Mouse (Mus musculus) hindbrain, embryonic 14.5 days (tissue): Measurements from ENCODE around the gene Tmem151b. TPM values are rescaled to one million over a fixed set of nuclear protein-coding genes. Genes with fewer than 3 reads are reported as not detected.

Experiments used
- ATAC-seq: fragments of 200-750 bp; cut with Nextera tagmentation; 2 replicates; pipeline ENCODE4 v1.8.0; 2017; ENCODE audit warnings: moderate number of reproducible peaks, mild to moderate bottlenecking, moderate TSS enrichment, moderate library complexity; ENCODE audit not compliant: low FRiP score
- DNase-seq: peaks from one replicate; pipeline ENCODE4 v3.0.0-alpha.2; 2015; ENCODE audit warnings: low spot score
- H3K27ac ChIP-seq: fragments of 300-500 bp; sonication (generic); 2 replicates; pipeline ENCODE4 v1.5.1; 2014; ENCODE audit warnings: mild to moderate bottlenecking, moderate library complexity
- H3K27me3 ChIP-seq: fragments of 300-500 bp; sonication (generic); 2 replicates; pipeline ENCODE4 v1.6.1; 2014; ENCODE audit warnings: mild to moderate bottlenecking, low read length, mixed read lengths; ENCODE audit not compliant: control insufficient read depth, insufficient read depth
- H3K36me3 ChIP-seq: fragments of 300-500 bp; sonication (generic); replicated peaks from 2 replicates; pipeline ENCODE4 v1.6.1; 2014; ENCODE audit not compliant: control insufficient read depth, insufficient read depth
- H3K4me1 ChIP-seq: fragments of 300-500 bp; sonication (generic); replicated peaks from 2 replicates; pipeline ENCODE4 v1.6.1; 2014; ENCODE audit warnings: antibody characterized with exemption, low read length, mixed read lengths; ENCODE audit not compliant: control insufficient read depth, insufficient read depth
- H3K4me2 ChIP-seq: fragments of 300-500 bp; sonication (generic); replicated peaks from 2 replicates; pipeline ENCODE4 v1.6.1; 2014; ENCODE audit warnings: mild to moderate bottlenecking, moderate library complexity
- H3K4me3 ChIP-seq: fragments of 300-500 bp; sonication (generic); replicated peaks from 2 replicates; pipeline ENCODE4 v1.5.1; 2014; ENCODE audit warnings: mild to moderate bottlenecking, low read length
- H3K9ac ChIP-seq: fragments of 300-500 bp; sonication (generic); 2 replicates; pipeline ENCODE4 v1.6.1; 2014
- H3K9me3 ChIP-seq: fragments of 300-500 bp; sonication (generic); 2 replicates; pipeline ENCODE4 v1.6.1; 2016; ENCODE audit warnings: low read length; ENCODE audit not compliant: control insufficient read depth
- WGBS: fragments of 180-500 bp; shearing (Covaris S2); extraction: QIAGEN DNeasy Blood & Tissue Kit; methylation state at CpG from one replicate; pipeline ENCODE4 v1.1.7; 2014; 5-methylcytosine and 5-hydroxymethylcytosine counted together
- polyA plus RNA-seq: library from polyadenylated mRNA; unstranded; fragments of >200 nt; fragmentation: Nextera tagmentation; extraction: Ambion mirVana; gene quantifications from 2 replicates; pipeline ENCODE4 v1.2.1, GENCODE M21; 2014

Tmem151b gene
- polyA plus RNA-seq, 1 experiment from 2014 or later, result 16.8 TPM

GRCm38 (mm10) chr17:45544001-45544872, 5.2 kb downstream of the Tmem151b start:
- Histone ChIP-seq H3K36me3 (peaks cover 31% of the 10 kb centered on the region), H3K4me3 (no peak overlapping the region), H3K4me2 (peak overlapping the region; percentile 32), H3K27me3 (peaks cover 36% of the 10 kb centered on the region), H3K4me1 (peaks cover 32% of the 10 kb centered on the region), H3K27ac (no peak overlapping the region), H3K9me3 (no peaks in the 10 kb centered on the region), H3K9ac (no peak overlapping the region)
- DNase-seq, result no peak
- no peak for ATAC-seq
- 10% methylated on average over 24 of the region's 24 CpGs for WGBS

GRCm38 (mm10) chr17:45543115-45543514, 6.4 kb downstream of the Tmem151b start:
- peaks cover 27% of the 10 kb centered on the region for H3K4me1 ChIP-seq
- H3K27ac ChIP-seq, result no peak overlapping the region
- no peak overlapping the region for H3K9ac ChIP-seq
- H3K36me3 ChIP-seq, result peaks cover 31% of the 10 kb centered on the region
- DNase-seq (no peak), ATAC-seq (no peak)
- WGBS, result 50% methylated on average over 1 of the region's 1 CpGs
- H3K27me3 ChIP-seq, result peaks cover 41% of the 10 kb centered on the region
- no peak overlapping the region for H3K4me3 ChIP-seq
- no peaks in the 10 kb centered on the region for H3K9me3 ChIP-seq
- no peak overlapping the region for H3K4me2 ChIP-seq

GRCm38 (mm10) chr17:45542705-45543104, 6.8 kb downstream of the Tmem151b start:
- 82% methylated on average over 2 of the region's 2 CpGs for WGBS

GRCm38 (mm10) chr17:45542129-45542528, 7.3 kb downstream of the Tmem151b start:
- Histone ChIP-seq H3K4me3 (no peak overlapping the region), H3K4me1 (peaks cover 25% of the 10 kb centered on the region), H3K9me3 (no peaks in the 10 kb centered on the region), H3K27me3 (peaks cover 46% of the 10 kb centered on the region), H3K27ac (no peak overlapping the region), H3K36me3 (peaks cover 31% of the 10 kb centered on the region), H3K9ac (no peak overlapping the region), H3K4me2 (no peak overlapping the region)
- ATAC-seq (no peak), DNase-seq (no peak)
- 41% methylated on average over 6 of the region's 6 CpGs for WGBS

More at GRCm38 (mm10) chr17:45542705-45543104, 6.8 kb downstream of the Tmem151b start:
- Histone ChIP-seq H3K27me3 (peaks cover 44% of the 10 kb centered on the region), H3K4me2 (no peak overlapping the region), H3K4me3 (no peak overlapping the region), H3K36me3 (peaks cover 31% of the 10 kb centered on the region), H3K4me1 (peaks cover 25% of the 10 kb centered on the region), H3K27ac (no peak overlapping the region), H3K9me3 (no peaks in the 10 kb centered on the region), H3K9ac (no peak overlapping the region)
- ATAC-seq (no peak), DNase-seq (no peak)

- Histone ChIP-seq H3K36me3 (peaks cover 7% of the 10 kb centered on the region), H3K9ac (no peak overlapping the region), H3K9me3 (no peaks in the 10 kb centered on the region), H3K4me3 (no peak overlapping the region), H3K4me2 (no peak overlapping the region), H3K27me3 (peaks cover 37% of the 10 kb centered on the region), H3K4me1 (peaks cover 10% of the 10 kb centered on the region), H3K27ac (no peak overlapping the region)
- ATAC-seq (no peak), DNase-seq (no peak)
- WGBS, result 82% methylated on average over 21 of the region's 21 CpGs
These were observed 9.8 kb downstream of the Tmem151b start for GRCm38 (mm10) chr17:45539664-45540063.

GRCm38 (mm10) chr17:45538394-45538793, 11.1 kb downstream of the Tmem151b start:
- H3K36me3 ChIP-seq, result no peaks in the 10 kb centered on the region
- DNase-seq, result no peak
- peaks cover 34% of the 10 kb centered on the region for H3K27me3 ChIP-seq
- no peaks in the 10 kb centered on the region for H3K9me3 ChIP-seq
- 66% methylated on average over 4 of the region's 4 CpGs for WGBS
- no peaks in the 10 kb centered on the region; the same call in 1 of the 2 replicates for H3K4me1 ChIP-seq
- ATAC-seq, result no peak
- no peak overlapping the region for H3K9ac ChIP-seq
- H3K4me3 ChIP-seq, result no peak overlapping the region
- no peak overlapping the region for H3K27ac ChIP-seq
- H3K4me2 ChIP-seq, result no peak overlapping the region

GRCm38 (mm10) chr17:45536264-45536663, 13.2 kb downstream of the Tmem151b start:
- no peak for ATAC-seq
- Histone ChIP-seq H3K9me3 (no peaks in the 10 kb centered on the region), H3K9ac (no peak overlapping the region), H3K4me1 (no peaks in the 10 kb centered on the region), H3K27me3 (peaks cover 28% of the 10 kb centered on the region), H3K27ac (no peak overlapping the region), H3K36me3 (no peaks in the 10 kb centered on the region), H3K4me2 (no peak overlapping the region), H3K4me3 (no peak overlapping the region)
- no peak for DNase-seq
- 18% methylated on average over 5 of the region's 5 CpGs for WGBS

GRCm38 (mm10) chr17:45532896-45533295, 16.6 kb downstream of the Tmem151b start:
- H3K9ac ChIP-seq, result no peak overlapping the region
- no peak overlapping the region for H3K4me2 ChIP-seq
- 55% methylated on average over 15 of the region's 15 CpGs for WGBS
- H3K4me1 ChIP-seq, result no peaks in the 10 kb centered on the region
- no peak for DNase-seq
- no peaks in the 10 kb centered on the region for H3K36me3 ChIP-seq
- no peak for ATAC-seq
- H3K4me3 ChIP-seq, result no peak overlapping the region
- H3K9me3 ChIP-seq, result no peaks in the 10 kb centered on the region
- peaks cover 27% of the 10 kb centered on the region for H3K27me3 ChIP-seq
- no peak overlapping the region for H3K27ac ChIP-seq

GRCm38 (mm10) chr17:45530346-45530782, 19.1 kb downstream of the Tmem151b start:
- Histone ChIP-seq H3K4me2 (no peak overlapping the region), H3K9me3 (no peaks in the 10 kb centered on the region), H3K9ac (no peak overlapping the region), H3K27me3 (peaks cover 14% of the 10 kb centered on the region; the same call in 1 of the 2 replicates), H3K36me3 (no peaks in the 10 kb centered on the region), H3K27ac (no peak overlapping the region), H3K4me3 (no peak overlapping the region), H3K4me1 (no peaks in the 10 kb centered on the region)
- ATAC-seq, result peak; percentile 71; the same call in 1 of the 2 replicates
- WGBS, result 40% methylated on average over 13 of the region's 13 CpGs
- peak; percentile 42 for DNase-seq
